ENCODE assay signal across 1 mouse cellular context in the genomic region with DNA sequence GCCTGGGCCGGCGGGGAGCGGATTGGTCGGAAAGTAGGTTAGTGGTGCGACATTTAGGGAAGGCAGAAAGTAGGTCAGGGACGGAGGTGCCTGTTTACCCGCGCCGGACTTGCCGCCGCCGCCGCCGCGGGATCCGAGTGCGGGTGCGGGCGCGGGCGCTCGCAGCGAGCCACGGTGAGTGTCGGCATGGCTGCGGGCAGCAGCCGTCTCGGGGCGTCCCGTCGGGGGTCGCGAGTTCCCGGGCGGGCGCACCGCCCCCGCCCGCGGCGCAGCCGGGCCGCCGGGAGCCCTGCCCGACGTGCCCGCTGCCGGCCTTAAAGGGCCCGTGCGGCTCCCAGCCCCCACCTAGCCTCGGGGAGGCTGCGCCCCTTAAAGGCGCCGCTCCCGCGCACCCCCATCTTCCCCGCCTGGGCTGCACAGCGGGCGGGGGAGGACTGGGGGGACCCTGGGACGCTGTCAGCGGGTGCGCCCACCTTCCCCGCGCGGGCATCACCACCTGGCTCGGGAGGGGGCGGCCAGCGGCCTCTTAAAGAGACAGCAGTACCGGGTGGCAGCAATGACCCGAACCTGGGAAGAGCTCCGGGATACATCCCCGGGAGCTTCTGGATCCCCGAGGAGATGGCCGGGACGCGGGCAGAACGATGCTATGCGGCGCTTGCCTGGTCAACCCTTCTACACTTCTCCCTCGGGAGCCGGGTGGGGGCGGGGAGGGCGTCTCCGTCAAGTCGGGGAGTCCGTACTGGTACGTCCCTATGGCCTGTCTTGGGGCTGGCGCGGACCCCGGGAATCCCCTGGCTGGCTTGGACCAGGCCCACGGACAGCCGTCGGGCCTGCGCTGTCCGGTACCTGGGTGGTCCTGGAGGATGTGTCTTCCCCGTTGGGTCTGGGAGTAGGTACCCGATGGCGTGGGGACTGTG.
A peak's percentile ranks its signal among the peaks of the same experiment; 100 is the strongest.
TF ChIP-seq lines count a peak whose summit lies in the region.

No protein-coding gene starts in this region.

TF ChIP-seq in CH12.LX, 34 proteins besides CTCF, POLR2A, EP300 and RAD21 (continued from another document):
- TF ChIP-seq GABPA (IDR thresholded peaks at IDR 0.05; ENCODE audit: insufficient replicate concordance, low read depth, low read length) (no peak), CHD2 (IDR thresholded peaks at IDR 0.05; ENCODE audit: low read length) (0 out of 2 replicates have a peak, but pooled peaks have one; percentile 42), ELF1 (IDR thresholded peaks at IDR 0.05; ENCODE audit: low read depth, low read length) (no peak), MEF2A (IDR thresholded peaks at IDR 0.05; ENCODE audit: borderline replicate concordance, low read depth, low read length) (no peak), E2F4 (IDR thresholded peaks at IDR 0.05; ENCODE audit: insufficient replicate concordance, low read depth, low read length) (no peak), IRF4 (IDR thresholded peaks at IDR 0.05; ENCODE audit: low read depth, low read length) (no peak), ZNF384 (IDR thresholded peaks at IDR 0.05; ENCODE audit: low read depth, low read length) (no peak), MAX (IDR thresholded peaks at IDR 0.05; ENCODE audit: low read length) (no peak), UBTF (IDR thresholded peaks at IDR 0.05; ENCODE audit: low read depth, low read length) (no peak), SIN3A (IDR thresholded peaks at IDR 0.05; ENCODE audit: low read length) (peak; percentile 59; the same call in 1 of the 2 replicates), MAZ (IDR thresholded peaks at IDR 0.05; ENCODE audit: low read depth, low read length) (no peak)
TF ChIP-seq in CH12.LX: peak in this region for 2.
